Mouse (Mus musculus) frontal cortex, adult (tissue): ENCODE results near the gene Dock6.
A peak's percentile ranks its signal among the peaks of the same experiment; 100 is the strongest.

Source experiments
- ATAC-seq: cut with Nextera tagmentation; 2 replicates; pipeline ENCODE4 v1.9.2; 2017; ENCODE audit warnings: mild to moderate bottlenecking, moderate library complexity, mixed read lengths; ENCODE audit not compliant: low TSS enrichment

The Dock6 gene

GRCm38 (mm10) chr9:21846755-21847341 is 5.6 kb downstream of the Dock6 start:
- no peak for ATAC-seq

- no peak for ATAC-seq
These were observed 6.9 kb downstream of the Dock6 start for GRCm38 (mm10) chr9:21845381-21846080.

GRCm38 (mm10) chr9:21843086-21843485 is 9.3 kb downstream of the Dock6 start:
- peak; percentile 94 for ATAC-seq

- ATAC-seq: no peak
These were observed 10.0 kb downstream of the Dock6 start for GRCm38 (mm10) chr9:21842391-21842790.

GRCm38 (mm10) chr9:21841340-21841739 is 11.1 kb downstream of the Dock6 start:
- ATAC-seq: no peak

GRCm38 (mm10) chr9:21840115-21840787 is 12.2 kb downstream of the Dock6 start:
- no peak for ATAC-seq

GRCm38 (mm10) chr9:21837690-21838089 is 14.7 kb downstream of the Dock6 start:
- ATAC-seq: no peak

- ATAC-seq: no peak
These were observed 17.1 kb downstream of the Dock6 start, which contains the start of gene Angptl8 for GRCm38 (mm10) chr9:21835258-21835912. TSS of gene Angptl8 (plus strand) at chr9:21835510.

- no peak for ATAC-seq
These were observed 20.7 kb downstream of the Dock6 start for GRCm38 (mm10) chr9:21831558-21832240.

- no peak for ATAC-seq
These were observed 21.5 kb downstream of the Dock6 start for GRCm38 (mm10) chr9:21830936-21831335.

GRCm38 (mm10) chr9:21830461-21830850 is 22.0 kb downstream of the Dock6 start:
- ATAC-seq: no peak

GRCm38 (mm10) chr9:21829834-21830460 is 22.5 kb downstream of the Dock6 start:
- ATAC-seq: no peak

- no peak for ATAC-seq
These were observed 28.1 kb downstream of the Dock6 start for GRCm38 (mm10) chr9:21824366-21824765.

- ATAC-seq: no peak
These were observed 28.5 kb downstream of the Dock6 start for GRCm38 (mm10) chr9:21823957-21824356.

- ATAC-seq: no peak
These were observed 29.7 kb downstream of the Dock6 start for GRCm38 (mm10) chr9:21822686-21823085.

GRCm38 (mm10) chr9:21820183-21820582 is 32.3 kb downstream of the Dock6 start:
- ATAC-seq: no peak

GRCm38 (mm10) chr9:21819181-21819729 is 33.2 kb downstream of the Dock6 start:
- ATAC-seq: no peak

- no peak for ATAC-seq
These were observed 33.9 kb downstream of the Dock6 start for GRCm38 (mm10) chr9:21818561-21818960.

- ATAC-seq: no peak
These were observed 34.3 kb downstream of the Dock6 start for GRCm38 (mm10) chr9:21818125-21818524.

GRCm38 (mm10) chr9:21816716-21817305 is 35.6 kb downstream of the Dock6 start:
- no peak for ATAC-seq

GRCm38 (mm10) chr9:21811170-21811569 is 41.3 kb downstream of the Dock6 start:
- ATAC-seq: no peak
